ENCODE assay signal across 13 mouse cellular contexts in the genomic region with DNA sequence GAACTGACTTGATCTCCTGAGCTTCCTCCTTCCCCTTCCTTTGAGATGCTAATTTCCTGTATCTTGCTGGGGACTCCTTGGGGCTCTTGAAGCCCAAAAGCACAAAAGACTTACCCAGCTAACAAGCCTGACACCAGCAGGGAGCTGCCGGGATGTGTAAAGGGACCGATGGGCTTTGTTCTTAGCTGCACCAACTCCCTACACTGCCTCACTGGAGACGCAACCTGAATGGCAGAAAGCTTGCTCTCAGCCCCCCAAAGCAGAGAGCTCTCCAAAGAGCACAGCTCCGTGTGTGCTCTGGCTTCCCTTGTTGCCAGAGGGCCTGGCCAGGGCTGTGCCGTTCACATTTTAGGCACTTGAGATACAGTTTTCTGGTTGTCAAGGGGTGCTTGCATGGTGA. TPM values are rescaled to one million over a fixed set of nuclear protein-coding genes. Genes with fewer than 3 reads are reported as not detected.
DNase-seq lines count a peak whose midpoint lies in the region; ATAC-seq and TF ChIP-seq lines count a peak whose summit lies in the region.
"Had no signal": no experiment of that assay in that cellular context is flagged by ENCODE, and none has a peak within 500 bp of the region (broad histone marks: within the 10 kb centered on the region; RNA-seq: fewer than 3 reads in every experiment).

No protein-coding gene starts in this region.

- no peak overlapping the region for H3K4me3 ChIP-seq in heart, embryonic 16.5 days (ENCODE audit: low read length)
- H3K4me3 ChIP-seq in heart, adult 2 months, result no peak overlapping the region
- no peak overlapping the region for H3K4me3 ChIP-seq in hindbrain, embryonic 12.5 days
- no peak overlapping the region for H3K4me3 ChIP-seq in neural tube, embryonic 11.5 days (ENCODE audit: low read depth, low read length)
- no peak overlapping the region for H3K4me3 ChIP-seq in left cerebral cortex, adult 2 months
- H3K4me3 ChIP-seq: embryonic facial prominence, embryonic 12.5 days; layer of hippocampus, adult 2 months had no signal

- no peak for TF ChIP-seq POLR2A in heart, adult 2 months (IDR thresholded peaks at IDR 0.05; ENCODE audit: insufficient read depth, low read depth, low read length)

- H3K27me3 ChIP-seq in heart, embryonic 16.5 days (ENCODE audit: control insufficient read depth, insufficient read depth, low read length), result peaks cover 11% of the 10 kb centered on the region
- H3K27me3 ChIP-seq in heart, adult 2 months (ENCODE audit: control insufficient read depth, insufficient read depth, low read length), result no peaks in the 10 kb centered on the region
- H3K27me3 ChIP-seq in hindbrain, embryonic 12.5 days, result 0 out of 2 replicates have a peak, but pooled peaks cover 3% of the 10 kb centered on the region
- H3K27me3 ChIP-seq in neural tube, embryonic 11.5 days (ENCODE audit: control insufficient read depth, insufficient read depth, low read length), result no peaks in the 10 kb centered on the region

- no peak for DNase-seq in heart, adult 2 months
- DNase-seq in embryo, embryonic 11 days, result peak; percentile 65
- DNase-seq in neural tube, embryonic 11.5 days (ENCODE audit: low spot score), result peak; percentile 63
- DNase-seq in adrenal gland, adult 18-20 months (ENCODE audit: low spot score in 2 of 2), result no peak
- DNase-seq in left cerebral cortex, adult 2 months (ENCODE audit: extremely low spot score in 1 of 2, low spot score in 2 of 2), result no peak
- DNase-seq: B cell, adult 2 months; heart, postnatal 4 days; lung, postnatal 14 days had no signal

- H3K27ac ChIP-seq in heart, embryonic 16.5 days (ENCODE audit: low read length), result no peak overlapping the region
- no peak overlapping the region for H3K27ac ChIP-seq in heart, adult 2 months
- H3K27ac ChIP-seq in hindbrain, embryonic 12.5 days, result peak overlapping the region; percentile 76
- peak overlapping the region; percentile 54 for H3K27ac ChIP-seq in neural tube, embryonic 11.5 days (ENCODE audit: low read depth, low read length)
- H3K27ac ChIP-seq in left cerebral cortex, adult 2 months, result no peak overlapping the region
- H3K27ac ChIP-seq: embryonic facial prominence, embryonic 12.5 days; layer of hippocampus, adult 2 months had no signal

- TF ChIP-seq EP300 in heart, adult 2 months (IDR thresholded peaks at IDR 0.05; ENCODE audit: insufficient read depth, low read depth, low read length), result no peak

- TF ChIP-seq CTCF in heart, adult 2 months (IDR thresholded peaks at IDR 0.05), result no peak
- TF ChIP-seq CTCF in left cerebral cortex, adult 2 months (IDR thresholded peaks at IDR 0.05), result no peak

- H3K4me1 ChIP-seq in heart, embryonic 16.5 days (ENCODE audit: control insufficient read depth, insufficient read depth, low read length), result peaks cover 11% of the 10 kb centered on the region
- peaks cover 5% of the 10 kb centered on the region for H3K4me1 ChIP-seq in heart, adult 2 months (ENCODE audit: control insufficient read depth, insufficient read depth, low read length)
- H3K4me1 ChIP-seq in hindbrain, embryonic 12.5 days, result peaks cover 42% of the 10 kb centered on the region
- peaks cover 10% of the 10 kb centered on the region; the same call in 1 of the 2 replicates for H3K4me1 ChIP-seq in neural tube, embryonic 11.5 days (ENCODE audit: control insufficient read depth, insufficient read depth, low read length)

- H3K4me2 ChIP-seq in heart, embryonic 16.5 days (ENCODE audit: low read depth, low read length), result no peak overlapping the region
- peak overlapping the region; percentile 13; the same call in 1 of the 2 replicates for H3K4me2 ChIP-seq in hindbrain, embryonic 12.5 days (replicated peaks)
- no peak overlapping the region for H3K4me2 ChIP-seq in neural tube, embryonic 11.5 days (ENCODE audit: low read depth)
- H3K4me2 ChIP-seq: embryonic facial prominence, embryonic 12.5 days had no signal

- intact Hi-C loops in heart, adult 2 months (cut with DNase I), result no loop called here
- intact Hi-C loops in left cerebral cortex, adult 2 months (cut with DNase I), result no loop called here

- no peaks in the 10 kb centered on the region for H3K79me2 ChIP-seq in heart, adult 2 months (replicated peaks; ENCODE audit: control insufficient read depth, insufficient read depth, low read length)

- 0 out of 2 replicates have a peak overlapping the region, but pooled peaks have one; percentile 26 for H3K9ac ChIP-seq in heart, embryonic 16.5 days (ENCODE audit: low read length)
- no peak overlapping the region for H3K9ac ChIP-seq in heart, adult 2 months (ENCODE audit: low read depth, low read length)
- 0 out of 2 replicates have a peak overlapping the region, but pooled peaks have one; percentile 38 for H3K9ac ChIP-seq in hindbrain, embryonic 12.5 days
- peak overlapping the region; percentile 39 for H3K9ac ChIP-seq in neural tube, embryonic 11.5 days (ENCODE audit: low read length)
- H3K9ac ChIP-seq: embryonic facial prominence, embryonic 12.5 days had no signal

- 12% methylated on average over 5 of the region's 5 CpGs for WGBS in heart, embryonic 16.5 days
- WGBS in heart, adult 2 months, result 19% methylated on average over 5 of the region's 5 CpGs
- WGBS in hindbrain, embryonic 12.5 days, result 2% methylated on average over 5 of the region's 5 CpGs
- WGBS in neural tube, embryonic 11.5 days, result 4% methylated on average over 5 of the region's 5 CpGs

- H3K36me3 ChIP-seq in heart, embryonic 16.5 days (ENCODE audit: control insufficient read depth, insufficient read depth), result no peaks in the 10 kb centered on the region
- no peaks in the 10 kb centered on the region for H3K36me3 ChIP-seq in heart, adult 2 months (ENCODE audit: control insufficient read depth, insufficient read depth, low read length)
- H3K36me3 ChIP-seq in hindbrain, embryonic 12.5 days, result no peaks in the 10 kb centered on the region
- no peaks in the 10 kb centered on the region for H3K36me3 ChIP-seq in neural tube, embryonic 11.5 days (ENCODE audit: control insufficient read depth, insufficient read depth, low read length)
- H3K36me3 ChIP-seq: embryonic facial prominence, embryonic 12.5 days had no signal

- no peak for ATAC-seq in heart, embryonic 16.5 days (replicated peaks; ENCODE audit: extremely low read depth, insufficient read depth, low FRiP score)
- ATAC-seq in hindbrain, embryonic 12.5 days (ENCODE audit: low FRiP score), result peak; percentile 27; the same call in 1 of the 2 replicates
- ATAC-seq in neural tube, embryonic 11.5 days (ENCODE audit: insufficient read depth, low FRiP score, low TSS enrichment), result peak; percentile 42; the same call in 1 of the 2 replicates
- ATAC-seq in frontal cortex, adult (ENCODE audit: low TSS enrichment), result no peak

- H3K9me3 ChIP-seq in heart, embryonic 16.5 days (replicated peaks; ENCODE audit: control insufficient read depth, low read length), result no peaks in the 10 kb centered on the region
- no peaks in the 10 kb centered on the region for H3K9me3 ChIP-seq in hindbrain, embryonic 12.5 days (replicated peaks)
- H3K9me3 ChIP-seq in neural tube, embryonic 11.5 days (ENCODE audit: control insufficient read depth, low read length), result no peaks in the 10 kb centered on the region
- H3K9me3 ChIP-seq: embryonic facial prominence, embryonic 12.5 days had no signal

RNA-seq across cellular contexts. Expression of gene Mcf2l, which starts 2.1 kb away (rescaled TPM):
- polyA plus RNA-seq in heart, embryonic 16.5 days (2015; fragmentation: Nextera tagmentation; extraction: Ambion mirVana), result 11.0 and 11.1 TPM in 2 replicates
- total RNA-seq in heart, adult 2 months (2021), result 100 to 1,000 TPM in 1 of 2 experiments, 10 to 100 TPM in 1; 58.4 to 104 TPM
- 30.3 and 40.2 TPM in 2 replicates for polyA plus RNA-seq in heart, adult 2 months (2012; rRNA removed)
- 98.3 TPM in 2 replicates for polyA plus RNA-seq in hindbrain, embryonic 12.5 days (2016; fragmentation: Nextera tagmentation; extraction: Ambion mirVana)
- polyA plus RNA-seq in neural tube, embryonic 11.5 days (2014; fragmentation: Nextera tagmentation; extraction: Ambion mirVana), result 46.3 and 58.7 TPM in 2 replicates
- 10 to 100 TPM; 31.1 to 32.0 TPM for total RNA-seq in adrenal gland, adult 18-20 months (2021)
- 100 to 1,000 TPM; 235 to 280 TPM for total RNA-seq in left cerebral cortex, adult 2 months (2021)

Comparison
In these comparisons a context has a peak if more than half of its experiments do, and no peak if none do; other contexts are left out.
1. ATAC-seq: peak in hindbrain, embryonic 12.5 days (single experiment) and neural tube, embryonic 11.5 days (single experiment); none in heart, embryonic 16.5 days (single experiment) and frontal cortex, adult (single experiment).
2. H3K27ac ChIP-seq: peak in hindbrain, embryonic 12.5 days (single experiment) and neural tube, embryonic 11.5 days (single experiment); none in heart, embryonic 16.5 days (single experiment), heart, adult 2 months (single experiment) and left cerebral cortex, adult 2 months (single experiment).
3. DNase-seq: peak in embryo, embryonic 11 days (single experiment) and neural tube, embryonic 11.5 days (single experiment); none in heart, adult 2 months (0 of 2), adrenal gland, adult 18-20 months (0 of 2) and left cerebral cortex, adult 2 months (0 of 2).